Mouse (Mus musculus): ENCODE measurements around the gene Cabp2. TPM values are rescaled to one million over a fixed set of nuclear protein-coding genes. Genes with fewer than 3 reads are reported as not detected.
"Not testable (repeated sequence)": the region's sequence is repeated elsewhere in the genome, so short reads cannot be mapped to it uniquely, and the experiment has no call there.

Gene Cabp2
- total RNA-seq, 2 experiments from 2014 or later, result not detected

DNA sequence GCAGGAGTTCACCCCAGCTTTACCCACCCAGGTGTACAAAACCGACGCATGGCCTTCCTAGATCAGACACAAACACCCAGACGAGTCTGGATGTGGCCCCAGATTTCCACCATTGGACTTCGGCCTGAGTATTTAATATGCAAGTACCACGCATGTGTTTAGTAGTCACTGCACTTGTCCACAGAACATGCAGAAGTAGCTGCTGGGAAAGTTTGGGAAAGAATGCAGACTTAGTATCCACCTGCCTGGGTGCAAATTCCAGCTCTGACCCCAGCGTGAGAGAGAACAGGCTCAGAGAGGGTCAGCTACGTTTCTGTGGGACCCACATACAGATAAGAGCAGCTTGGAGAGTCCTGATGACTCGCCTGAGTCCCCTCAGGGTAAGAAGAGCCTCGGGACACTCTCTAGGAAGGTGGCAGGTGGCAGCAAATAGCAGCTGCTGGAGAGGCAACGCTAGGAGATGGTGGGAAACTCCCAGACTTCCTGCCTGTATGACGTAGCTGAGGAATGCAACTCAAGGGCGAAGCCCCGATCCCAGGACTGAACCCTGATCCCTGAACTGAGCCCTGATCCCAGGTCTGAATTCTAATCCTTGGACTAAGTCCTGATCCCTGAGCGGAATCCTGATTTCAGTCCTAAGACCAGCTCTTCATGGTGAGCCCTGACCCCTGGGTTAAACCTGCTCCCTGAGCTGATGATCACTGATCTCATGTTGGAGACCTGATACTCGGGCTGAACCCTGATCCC lies 25.3 kb upstream of the Cabp2 start:
- ATAC-seq (ENCODE audit: poor library complexity, severe bottlenecking), result no peak

DNA sequence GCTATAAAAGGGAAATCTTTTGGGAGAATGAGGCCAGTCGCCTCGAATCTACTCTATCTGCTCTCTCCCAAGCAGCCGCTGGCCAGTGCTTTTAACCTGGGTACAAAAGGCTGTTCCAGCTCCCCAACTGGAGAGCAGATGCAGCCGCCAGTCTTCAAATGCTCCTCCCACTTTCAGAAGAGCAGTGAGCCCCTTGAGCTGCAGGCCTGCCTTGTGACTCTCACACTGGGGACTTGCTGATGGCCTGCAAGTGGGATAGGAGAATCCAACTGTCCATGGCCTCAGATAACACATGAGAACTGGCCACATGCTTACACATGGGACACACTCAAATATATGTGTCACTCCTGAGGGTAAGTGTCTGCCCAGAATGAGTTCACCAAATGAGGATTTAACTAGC lies 24.7 kb upstream of the Cabp2 start:
- ATAC-seq (ENCODE audit: poor library complexity, severe bottlenecking), result no peak

DNA sequence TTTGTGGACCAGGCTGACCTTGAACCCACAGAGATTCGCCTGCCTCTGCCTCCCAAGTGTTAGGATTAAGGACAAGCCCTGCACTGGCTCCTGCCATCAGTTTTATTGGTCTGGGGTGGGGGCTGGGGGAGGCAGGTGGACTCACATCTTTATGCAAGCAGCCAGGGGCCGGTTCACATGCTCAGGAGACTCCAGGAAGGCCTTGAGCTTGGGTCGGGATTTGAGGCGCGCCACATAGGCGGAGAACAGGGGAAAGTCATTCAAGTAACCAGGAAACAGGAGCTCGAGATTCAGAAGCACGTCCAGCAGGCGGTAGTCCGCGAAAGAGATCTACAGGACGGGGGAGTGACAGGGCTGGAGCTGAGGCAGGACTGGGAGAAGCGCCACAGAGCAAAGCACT lies 24.0 kb upstream of the Cabp2 start:
- ATAC-seq (ENCODE audit: poor library complexity, severe bottlenecking), result no peak

DNA sequence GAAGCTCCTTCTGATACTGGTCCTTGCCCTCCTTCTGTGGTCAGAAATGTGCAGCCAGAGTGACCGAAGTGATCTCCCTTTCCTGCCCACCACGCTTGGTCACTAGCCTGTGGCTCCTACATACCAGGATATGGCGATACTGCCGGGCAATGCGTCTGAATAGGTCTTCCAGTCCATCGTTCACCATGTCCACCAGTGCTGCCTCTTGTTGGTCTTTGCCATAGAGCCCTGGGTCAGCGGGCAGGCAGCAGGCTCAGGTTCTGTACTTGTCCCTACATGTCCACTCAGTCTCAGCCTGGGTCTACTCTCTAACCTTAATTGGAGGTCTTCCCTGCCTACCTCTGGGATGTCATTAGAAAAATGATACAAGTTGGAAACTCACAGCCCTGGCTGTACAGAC lies 23.4 kb upstream of the Cabp2 start:
- ATAC-seq (ENCODE audit: poor library complexity, severe bottlenecking), result no peak

DNA sequence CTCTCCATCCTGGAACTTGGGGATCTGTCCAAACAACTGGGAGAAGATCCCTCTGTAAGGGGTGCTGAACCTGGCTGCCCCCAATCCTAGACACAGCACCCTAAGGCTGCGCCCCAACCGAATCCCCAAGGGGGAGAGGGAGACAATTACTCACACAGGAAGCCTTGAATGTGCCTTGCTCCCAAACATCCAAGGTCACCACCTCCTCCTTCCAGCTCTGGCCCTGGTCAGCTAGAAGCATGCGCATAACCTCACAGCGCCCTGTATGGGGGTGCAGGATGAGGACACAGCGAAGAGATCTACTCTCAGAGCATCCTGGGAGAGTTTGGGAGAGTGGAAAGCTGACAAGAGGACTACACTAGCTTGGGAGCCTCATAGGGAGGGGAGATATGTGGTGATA lies 22.8 kb upstream of the Cabp2 start:
- no peak for ATAC-seq (ENCODE audit: poor library complexity, severe bottlenecking)

DNA sequence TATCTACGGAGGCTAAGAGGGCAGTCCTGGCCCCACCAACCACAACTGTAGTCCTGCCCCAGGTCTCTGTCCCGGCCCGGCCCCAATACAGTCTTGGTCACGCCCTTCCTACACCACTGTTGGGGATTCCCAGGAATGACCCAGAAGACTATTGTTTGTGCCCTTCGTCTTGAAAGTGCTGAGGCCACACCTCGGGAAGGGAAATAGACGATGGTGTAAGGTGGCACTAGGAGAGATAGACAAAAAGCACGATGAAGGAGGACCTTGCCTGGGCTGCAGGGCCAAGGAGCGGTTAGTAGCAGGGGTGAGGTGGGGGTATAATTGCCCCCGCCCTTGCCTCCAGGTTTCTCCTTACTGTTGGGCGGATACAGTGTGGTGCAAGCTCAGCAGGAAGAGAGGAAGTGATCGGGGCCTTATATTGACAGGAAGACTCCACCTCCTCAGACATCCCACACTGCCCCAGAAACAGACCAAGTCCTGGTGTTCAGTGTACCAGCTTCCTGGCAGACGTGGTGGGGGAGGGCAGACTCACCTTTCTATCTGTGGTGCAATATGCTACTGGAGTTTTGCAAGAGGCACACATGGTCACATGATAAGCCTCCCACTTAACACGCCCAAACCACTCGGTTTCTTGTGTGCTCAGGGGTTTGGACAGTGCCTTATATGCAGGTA lies 22.2 kb upstream of the Cabp2 start, which contains the start of gene Gstp3:
Gstp3 (minus strand) TSS at position 501 of the 672 bp plus-strand sequence.
- peak; percentile 72 for ATAC-seq (ENCODE audit: poor library complexity, severe bottlenecking)

DNA sequence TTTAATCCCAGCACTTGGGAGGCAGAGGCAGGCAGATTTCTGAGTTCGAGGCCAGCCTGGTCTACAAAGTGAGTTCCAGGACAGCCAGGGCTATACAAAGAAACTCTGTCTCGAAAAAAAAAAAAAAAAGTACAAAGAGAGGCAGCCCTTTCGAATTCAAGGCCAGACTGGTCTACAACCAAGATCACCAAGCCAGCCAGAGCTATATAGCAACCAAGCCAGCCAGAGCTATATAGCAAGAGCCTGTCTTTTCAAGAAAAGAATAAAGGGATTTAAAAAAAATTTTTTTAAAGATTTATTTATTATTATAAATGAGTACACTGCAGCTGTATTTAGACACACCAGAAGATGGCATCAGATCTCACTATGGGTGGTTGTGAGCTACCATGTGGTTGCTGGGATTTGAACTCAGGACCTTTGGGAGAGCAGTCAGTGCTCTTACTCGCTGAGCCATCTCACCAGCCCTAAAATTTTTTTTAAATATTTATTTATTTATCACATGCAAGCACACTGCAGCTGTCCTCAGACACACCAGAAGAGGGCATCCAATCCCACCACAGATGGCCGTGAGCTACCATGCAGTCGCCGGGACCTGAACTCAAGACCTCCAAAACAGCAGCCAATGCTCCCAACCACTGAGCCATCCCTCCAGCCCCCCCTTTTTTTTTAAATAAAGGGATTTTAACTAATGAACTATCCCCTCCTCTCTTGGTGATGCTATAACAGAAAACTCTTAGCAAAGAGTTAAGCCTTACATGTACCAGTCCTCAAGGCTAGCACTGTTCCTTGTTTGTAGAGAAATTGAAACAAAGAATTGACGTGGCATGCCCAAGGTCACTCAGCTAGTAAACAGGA lies 21.1 kb upstream of the Cabp2 start:
- ATAC-seq (ENCODE audit: poor library complexity, severe bottlenecking), result not testable (repeated sequence)

DNA sequence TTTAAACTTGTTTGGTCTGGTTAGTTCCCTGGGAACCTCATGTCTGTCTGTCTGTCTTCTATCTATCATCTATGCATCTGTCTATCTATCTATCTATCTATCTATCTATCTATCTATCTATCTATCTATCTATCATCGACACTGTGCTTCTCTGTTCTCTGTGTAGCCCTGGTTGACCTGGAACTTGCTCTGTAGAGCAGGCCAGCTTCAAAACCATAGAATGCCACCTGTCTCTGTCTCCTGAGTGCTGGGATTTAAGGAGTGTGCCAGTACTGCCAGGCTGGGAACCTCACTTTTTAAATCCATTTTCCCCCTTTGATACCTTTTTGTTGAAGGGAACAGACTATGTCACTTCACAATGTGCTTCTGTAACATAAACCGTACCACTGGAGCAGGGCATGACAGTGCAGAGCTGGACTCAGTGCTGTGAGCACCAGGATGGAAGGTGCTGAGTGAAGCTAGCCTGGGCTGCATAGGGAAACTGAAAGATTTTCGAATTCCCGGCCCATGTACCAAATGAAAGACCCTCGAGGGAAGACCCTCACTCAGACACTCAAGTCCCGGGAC lies 20.4 kb upstream of the Cabp2 start:
- ATAC-seq (ENCODE audit: poor library complexity, severe bottlenecking), result peak; percentile 47; the same call in 1 of the 2 replicates

DNA sequence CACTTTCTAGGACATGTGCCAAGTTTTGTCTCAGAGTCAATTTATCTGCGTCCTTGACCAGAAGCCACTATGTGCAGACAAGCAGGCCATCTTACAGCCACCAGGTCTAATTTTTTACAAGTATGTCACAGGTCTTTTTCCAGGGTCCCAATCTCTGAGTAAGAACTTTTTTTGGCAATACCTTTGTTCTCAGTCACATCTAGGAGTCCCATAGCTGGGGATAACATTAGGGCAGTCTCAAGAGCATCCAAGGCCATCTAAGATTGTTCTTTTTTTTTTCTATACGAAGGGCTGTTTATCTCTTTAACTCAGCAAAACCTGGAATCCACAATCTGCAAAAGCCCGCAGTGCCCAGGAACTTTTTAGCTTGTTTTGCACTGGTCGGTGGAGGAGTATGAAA lies 18.0 kb upstream of the Cabp2 start:
- not testable (repeated sequence) for ATAC-seq (ENCODE audit: poor library complexity, severe bottlenecking)

DNA sequence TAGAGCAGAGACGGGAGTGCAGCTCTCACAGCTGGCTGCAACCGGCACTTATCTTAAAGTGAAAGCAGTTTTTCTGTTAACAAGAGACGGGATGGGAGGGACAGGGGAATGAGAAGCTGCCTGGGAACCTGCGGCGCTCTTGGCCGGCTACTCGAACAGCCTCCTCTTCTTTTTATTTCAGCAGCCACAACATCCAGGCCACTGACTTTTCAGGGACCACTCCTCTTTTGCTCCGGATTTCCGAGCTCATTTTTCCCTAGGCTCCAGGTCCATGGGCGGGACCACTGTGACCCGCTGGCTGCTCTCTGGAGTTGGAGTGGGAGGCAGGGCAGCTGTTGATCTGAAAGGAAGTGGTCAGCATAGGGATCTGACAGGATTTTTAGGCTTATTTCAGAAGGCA lies 16.9 kb upstream of the Cabp2 start:
- ATAC-seq (ENCODE audit: poor library complexity, severe bottlenecking), result not testable (repeated sequence)

DNA sequence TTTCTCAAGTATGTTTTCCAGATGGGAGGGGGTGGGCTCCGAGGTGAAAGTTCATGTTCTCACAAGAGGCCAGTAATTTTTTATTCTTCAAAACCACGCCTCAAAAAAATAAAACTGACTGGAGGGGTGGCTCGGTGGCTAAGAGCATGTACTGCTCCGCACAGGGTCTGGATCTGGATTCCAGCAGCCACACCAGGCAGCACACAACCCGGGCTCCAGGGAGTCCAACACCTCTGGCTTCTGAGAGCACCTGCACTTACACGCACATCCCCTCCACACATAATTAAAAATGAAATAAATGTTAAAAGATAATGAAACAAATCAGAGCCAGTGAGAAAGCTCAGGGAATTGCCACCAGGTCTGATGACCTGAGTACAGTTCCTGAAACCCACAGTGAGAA lies 15.1 kb upstream of the Cabp2 start:
- ATAC-seq (ENCODE audit: poor library complexity, severe bottlenecking), result no peak

DNA sequence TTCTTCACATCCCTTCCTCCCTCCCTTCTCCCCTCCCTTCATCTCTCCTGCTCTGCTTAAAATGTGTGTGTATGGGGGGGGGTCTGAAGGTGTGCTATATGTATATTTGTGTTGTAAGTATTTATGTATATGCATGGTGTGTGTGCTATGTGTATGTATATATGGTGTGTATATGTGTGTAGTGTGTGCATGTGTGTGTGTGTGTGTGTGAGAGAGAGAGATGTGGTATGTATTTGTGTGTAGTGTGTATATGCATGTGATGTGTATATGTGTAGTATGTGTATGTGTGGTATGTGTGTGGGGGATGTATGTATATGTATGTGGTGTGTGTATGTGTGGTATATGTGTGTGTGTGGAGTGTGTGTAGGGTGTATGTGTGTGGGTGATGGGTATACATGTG lies 14.5 kb upstream of the Cabp2 start:
- no peak for ATAC-seq (ENCODE audit: poor library complexity, severe bottlenecking)

DNA sequence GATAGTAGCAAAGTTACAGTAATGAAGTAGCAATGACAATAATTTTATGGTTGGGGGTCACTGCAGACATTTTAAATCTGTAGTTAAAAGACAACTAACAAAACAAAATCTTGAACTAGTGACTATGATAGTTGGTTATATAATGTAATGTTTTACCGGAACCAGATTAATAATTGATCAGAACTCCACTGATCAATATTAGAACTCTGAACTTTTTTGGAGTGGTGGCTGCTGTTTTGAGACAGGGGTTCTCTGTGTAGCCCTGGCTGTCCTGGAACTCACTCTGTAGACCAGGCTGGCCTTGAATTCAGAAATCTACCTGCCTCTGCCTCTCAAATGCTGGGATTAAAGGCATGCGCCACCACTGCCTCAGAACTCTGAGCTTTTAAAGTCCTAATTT lies 13.1 kb upstream of the Cabp2 start:
- ATAC-seq (ENCODE audit: poor library complexity, severe bottlenecking), result not testable (repeated sequence)

DNA sequence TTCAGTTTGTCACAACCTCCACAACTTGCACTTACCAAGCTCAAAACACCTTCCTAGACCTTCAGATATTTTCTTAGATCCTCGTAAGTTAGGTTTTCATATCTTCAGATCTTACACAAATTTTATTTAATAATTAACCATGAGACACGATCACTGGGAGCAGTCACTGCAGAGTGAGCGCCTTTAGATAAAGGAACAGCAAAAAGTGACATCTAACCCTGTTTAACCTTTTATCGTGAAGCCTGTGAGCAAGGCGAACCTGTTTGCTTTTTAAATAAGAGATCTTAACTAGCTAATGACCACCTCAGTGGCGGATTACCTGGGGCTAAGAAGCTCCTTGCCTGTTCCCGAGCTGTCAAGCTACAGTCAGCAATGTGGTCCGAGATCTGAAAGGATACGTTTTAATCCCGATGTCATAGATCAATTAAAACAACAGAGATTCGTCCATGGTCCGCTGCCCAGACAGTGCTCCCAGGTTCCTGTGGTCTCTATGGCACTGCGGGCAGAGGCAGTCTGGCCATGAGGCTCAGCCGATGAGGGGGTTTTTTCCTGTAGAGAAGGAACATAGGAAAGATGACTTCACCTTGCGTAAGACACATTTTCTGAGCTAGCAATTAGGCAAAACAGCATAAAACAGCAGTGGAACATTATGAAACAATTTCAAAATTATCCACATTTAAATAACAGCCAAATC lies 12.5 kb upstream of the Cabp2 start:
- no peak for ATAC-seq (ENCODE audit: poor library complexity, severe bottlenecking)

DNA sequence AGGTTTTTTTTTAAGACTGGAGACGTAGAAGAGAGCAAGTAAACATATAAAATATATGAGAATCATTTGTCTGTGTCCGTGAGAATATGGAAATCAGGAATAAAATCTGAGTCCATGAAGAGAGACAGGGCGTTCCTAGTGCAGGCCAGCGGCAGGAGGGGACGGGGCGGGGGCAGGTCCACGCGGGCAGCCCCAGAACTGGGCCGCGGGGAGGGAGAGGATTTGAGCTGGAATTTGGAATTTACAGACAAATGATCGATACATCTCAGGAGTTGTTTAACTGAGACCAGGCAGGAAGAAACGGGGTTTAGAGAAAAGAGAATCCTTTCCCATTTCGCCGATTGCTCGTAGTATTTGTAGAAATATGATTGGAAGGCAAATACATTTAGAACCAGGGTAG lies 11.1 kb upstream of the Cabp2 start:
- ATAC-seq (ENCODE audit: poor library complexity, severe bottlenecking), result no peak

DNA sequence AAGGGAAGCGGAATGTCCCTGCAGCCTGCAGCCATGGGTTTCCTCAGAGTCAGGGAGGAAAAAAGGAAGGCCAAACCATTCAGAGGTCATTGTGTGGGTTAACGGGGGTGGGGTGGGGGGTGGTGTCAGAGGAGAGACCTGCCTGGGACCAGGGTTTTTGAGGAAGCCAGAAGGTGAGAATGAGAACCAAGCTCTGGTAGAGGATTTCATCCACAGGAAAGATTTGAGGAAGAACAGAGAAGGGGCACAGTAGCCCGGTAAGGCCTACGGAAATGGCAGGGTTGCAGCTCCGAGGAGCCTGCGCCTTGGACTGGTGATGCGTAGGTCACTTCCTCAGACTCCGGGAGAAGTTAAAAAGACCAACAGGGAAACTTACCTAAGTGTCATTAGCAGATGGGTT lies 10.6 kb upstream of the Cabp2 start:
- peak; percentile 92 for ATAC-seq (ENCODE audit: poor library complexity, severe bottlenecking)

DNA sequence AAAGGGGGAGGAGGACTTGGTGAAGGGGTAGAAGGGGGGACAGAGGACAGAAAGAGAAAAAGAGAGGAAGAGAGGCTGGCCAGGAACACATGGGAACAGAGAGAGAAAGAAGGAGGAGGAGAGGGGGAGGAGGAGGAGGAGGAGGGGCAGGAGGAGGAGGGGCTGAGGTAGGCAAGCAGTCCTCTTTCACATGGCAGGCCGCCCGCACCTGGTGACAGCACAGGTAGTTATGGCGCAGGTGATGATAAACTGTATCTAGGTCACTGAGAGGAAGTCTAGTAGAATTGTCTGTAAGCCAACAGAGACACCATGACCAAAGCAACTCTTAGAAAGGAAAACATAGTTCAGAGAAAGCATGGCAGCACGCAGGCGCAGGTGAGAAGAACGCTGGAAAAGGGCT lies 10.0 kb upstream of the Cabp2 start:
- no peak for ATAC-seq (ENCODE audit: poor library complexity, severe bottlenecking)

DNA sequence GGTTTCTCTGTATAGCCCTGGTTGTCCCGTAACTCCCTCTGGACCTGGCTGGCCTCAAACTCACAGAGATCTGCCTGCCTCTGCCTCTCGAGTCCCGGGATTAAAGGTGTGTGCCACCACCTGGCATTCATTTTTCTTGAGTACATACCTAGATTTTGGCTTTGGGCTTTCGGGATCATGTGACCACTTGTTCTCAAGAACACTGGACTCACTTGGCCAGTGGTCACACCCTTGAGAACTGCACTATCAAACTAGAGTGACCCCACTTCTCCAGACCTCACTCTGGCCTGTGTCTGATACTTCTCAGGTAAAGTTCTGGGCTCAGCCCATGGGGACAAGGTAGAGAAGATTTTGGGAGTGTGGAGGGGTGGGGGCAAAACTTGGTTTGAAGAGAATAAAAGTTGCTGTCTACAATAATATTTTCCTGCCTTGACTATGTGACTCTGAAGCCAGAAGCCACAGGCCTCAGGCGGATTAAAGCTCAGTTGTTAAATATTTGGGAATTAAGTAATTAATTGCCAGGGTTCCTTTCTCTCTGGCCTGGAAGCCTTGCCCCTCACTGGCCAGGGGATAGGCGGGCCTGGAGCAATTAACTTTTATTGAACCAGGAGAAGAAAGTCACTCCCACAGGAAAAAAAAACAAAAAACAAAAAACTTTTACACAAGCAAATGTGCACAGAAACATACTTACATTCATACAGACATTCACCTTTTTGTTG lies 8.5 kb upstream of the Cabp2 start:
- no peak for ATAC-seq (ENCODE audit: poor library complexity, severe bottlenecking)

DNA sequence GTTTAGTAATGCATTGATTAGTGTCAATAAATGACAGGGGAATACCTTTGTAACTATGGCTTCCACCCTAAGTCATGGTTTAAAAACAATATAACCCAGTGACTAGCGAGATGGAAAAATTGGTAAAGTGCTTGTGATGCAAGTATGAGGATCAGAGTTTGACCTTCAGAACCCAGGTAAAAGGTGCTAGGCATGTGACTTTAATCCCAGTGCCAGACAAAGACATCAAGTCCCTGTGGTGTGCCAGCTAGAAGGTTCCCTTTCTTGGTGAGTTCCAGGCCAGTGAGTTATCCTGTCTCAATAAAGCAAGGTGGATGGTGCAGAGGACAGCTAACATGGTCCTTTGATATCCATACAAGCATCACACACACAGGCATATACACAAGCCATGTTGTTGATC lies 5.8 kb upstream of the Cabp2 start:
- no peak for ATAC-seq (ENCODE audit: poor library complexity, severe bottlenecking)

DNA sequence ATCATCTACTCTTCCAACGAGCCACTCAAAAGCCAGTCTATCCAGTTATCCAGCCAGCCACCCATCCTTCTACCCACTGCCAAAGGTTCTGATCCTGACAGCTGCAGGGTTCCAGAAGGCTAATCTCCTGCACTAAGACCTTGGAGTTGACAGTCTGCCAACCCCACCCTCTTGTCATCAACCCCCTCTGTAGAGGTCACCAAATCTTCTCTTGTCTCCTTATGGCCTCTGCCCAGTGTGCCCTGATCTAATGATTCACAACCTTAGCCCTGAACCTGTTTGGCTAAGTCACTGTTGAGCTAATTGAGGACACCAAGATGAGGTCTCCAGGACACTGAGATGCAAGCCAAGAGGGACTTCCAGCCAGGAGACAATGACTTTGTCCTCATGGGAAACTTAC lies 1.8 kb upstream of the Cabp2 start:
- ATAC-seq (ENCODE audit: poor library complexity, severe bottlenecking), result no peak
